Mouse (Mus musculus): Measurements from ENCODE around the gene Rnf220.

Rnf220 gene

GRCm38 (mm10) chr4:117341282-117341681 lies 155.6 kb downstream of the Rnf220 start:
- no peak for DNase-seq (ENCODE audit: low spot score)

GRCm38 (mm10) chr4:117339796-117340195 lies 157.1 kb downstream of the Rnf220 start:
- no peak for DNase-seq (ENCODE audit: low spot score)

- no peak for DNase-seq (ENCODE audit: low spot score)
These were observed 165.9 kb downstream of the Rnf220 start for GRCm38 (mm10) chr4:117330836-117331475.

DNA sequence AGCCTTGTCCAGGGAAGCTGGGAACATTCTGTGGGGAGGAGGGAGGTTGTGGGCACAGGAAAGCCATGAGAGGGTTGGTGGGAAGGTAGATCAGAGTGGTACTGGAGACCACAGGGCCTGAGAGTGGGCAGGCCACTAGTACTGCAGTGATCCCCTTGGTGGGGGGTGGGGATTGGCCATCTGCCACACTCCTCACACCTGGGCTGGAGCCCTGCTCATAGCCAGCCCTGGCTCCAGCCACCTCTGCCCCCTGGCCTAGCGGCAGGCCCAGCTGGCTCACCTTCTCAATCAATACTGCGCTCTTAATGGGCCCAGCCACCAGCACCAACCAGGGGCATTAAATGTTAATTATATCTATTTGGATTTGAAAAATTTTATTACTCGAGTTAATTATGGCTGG lies 166.7 kb downstream of the Rnf220 start:
- DNase-seq (ENCODE audit: low spot score), result no peak

DNA sequence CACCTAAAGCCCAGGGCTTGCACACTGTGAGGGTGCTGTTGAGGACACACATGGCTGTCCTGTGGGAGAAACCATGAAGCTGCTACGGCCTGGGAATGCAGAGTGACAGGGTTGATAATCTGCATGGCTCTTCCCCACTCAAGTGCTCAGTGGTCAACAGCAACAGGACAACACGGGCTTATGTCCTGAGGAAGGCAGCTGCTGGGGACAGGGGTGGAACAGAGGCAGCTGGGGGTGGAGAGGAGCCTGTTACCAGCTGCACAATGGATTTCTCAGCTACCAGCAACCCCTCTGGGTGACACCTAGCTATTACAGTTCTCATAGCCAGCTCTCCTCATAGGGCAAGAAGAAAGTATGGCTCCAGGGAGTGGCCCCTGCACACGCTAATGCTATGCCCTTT lies 169.9 kb downstream of the Rnf220 start:
- no peak for DNase-seq (ENCODE audit: low spot score)

DNA sequence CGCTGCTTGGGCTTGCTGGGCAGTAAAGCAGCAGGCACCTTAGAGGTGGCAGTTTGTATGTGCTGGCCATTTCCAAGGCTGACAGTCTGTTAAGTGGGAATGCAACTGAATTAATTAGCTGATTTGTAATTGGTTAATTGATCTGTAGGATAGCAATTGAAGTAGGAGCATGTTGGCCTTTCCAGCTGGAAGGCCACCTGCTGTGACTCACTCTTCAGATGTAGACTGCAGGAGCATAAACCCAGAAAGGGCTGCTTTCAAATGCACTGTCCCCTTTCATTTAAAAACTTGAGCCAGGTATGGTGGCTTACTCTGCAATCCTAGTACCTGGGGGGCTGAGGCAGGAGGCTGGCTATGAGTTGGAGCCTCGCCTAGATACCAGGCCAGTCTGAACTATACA lies 171.8 kb downstream of the Rnf220 start:
- DNase-seq (ENCODE audit: low spot score), result no peak

- DNase-seq (ENCODE audit: low spot score), result peak; percentile 15
These were observed 173.1 kb downstream of the Rnf220 start for GRCm38 (mm10) chr4:117323515-117324344.

DNA sequence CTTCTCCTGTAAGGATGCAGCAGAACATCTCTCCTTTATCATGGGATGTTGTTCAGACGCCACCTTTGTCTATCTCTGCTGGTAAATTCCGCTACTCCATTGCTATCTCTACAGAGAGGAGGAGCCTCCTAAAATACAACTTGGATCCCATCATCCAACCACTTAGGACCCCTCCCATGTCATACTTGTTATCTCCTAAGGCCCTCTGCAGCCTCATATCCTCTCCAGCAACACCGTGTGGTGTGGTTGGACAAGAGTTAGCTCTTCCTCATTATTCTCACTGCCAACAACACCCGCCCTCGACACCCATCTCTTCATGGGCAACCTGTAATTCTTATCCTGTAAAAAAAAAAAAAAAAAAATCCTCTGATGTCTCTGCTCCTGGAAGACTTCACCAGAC lies 175.8 kb downstream of the Rnf220 start:
- no peak for DNase-seq (ENCODE audit: low spot score)

- no peak for DNase-seq (ENCODE audit: low spot score)
These were observed 178.3 kb downstream of the Rnf220 start for GRCm38 (mm10) chr4:117318508-117318907.

- no peak for DNase-seq (ENCODE audit: low spot score)
These were observed 179.1 kb downstream of the Rnf220 start for GRCm38 (mm10) chr4:117317701-117318190.

DNA sequence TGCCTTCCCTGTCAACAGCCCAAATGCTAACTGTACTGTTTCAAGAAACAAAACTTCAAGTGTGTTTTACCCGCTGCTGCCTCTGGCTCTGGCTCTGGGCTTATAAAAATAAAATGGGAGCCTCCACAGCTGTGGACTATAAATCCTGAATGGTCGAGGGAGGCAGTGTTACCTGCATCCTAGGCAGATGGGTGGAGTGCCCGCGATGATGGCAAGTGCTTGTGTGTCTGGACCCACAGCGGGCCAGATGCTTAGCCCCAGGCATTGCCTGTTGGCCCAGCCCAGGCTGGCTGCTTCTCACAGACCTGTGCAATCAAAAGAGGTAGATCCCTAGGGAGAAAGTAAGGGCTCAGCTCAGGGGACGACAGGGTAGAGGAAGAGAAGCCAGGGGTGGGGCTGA lies 180.1 kb downstream of the Rnf220 start:
- no peak for DNase-seq (ENCODE audit: low spot score)

DNA sequence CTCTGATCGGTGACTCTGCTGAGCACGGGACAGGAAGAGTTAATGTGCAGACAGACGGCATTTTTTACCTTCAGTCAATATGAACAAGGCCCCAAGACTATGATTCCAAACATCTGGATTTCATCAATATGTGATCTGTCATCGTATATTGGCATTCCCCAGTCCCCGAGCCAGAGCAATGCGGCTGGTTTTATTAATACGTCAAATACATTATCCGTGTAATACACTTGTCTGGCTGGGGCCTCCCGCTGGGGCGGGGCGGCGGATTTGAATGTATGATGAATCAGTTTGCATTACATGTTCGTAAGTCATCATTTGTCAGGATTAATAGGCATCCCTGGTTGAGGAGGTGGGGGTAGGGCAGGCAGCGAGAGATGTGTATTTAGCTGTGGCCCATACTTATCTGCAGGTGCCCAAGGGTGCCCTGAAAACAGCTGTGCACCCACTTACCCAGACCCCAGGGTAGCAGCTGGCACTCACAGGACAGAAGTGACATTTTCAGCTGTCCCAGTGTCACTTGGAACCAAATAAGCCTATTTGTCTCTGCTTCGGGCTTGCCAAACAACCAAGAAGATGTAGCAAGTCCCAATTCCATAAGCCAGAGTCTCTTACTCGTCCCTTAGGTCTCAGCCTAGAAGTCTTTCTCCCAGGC lies 181.9 kb downstream of the Rnf220 start:
- DNase-seq (ENCODE audit: low spot score), result no peak

DNA sequence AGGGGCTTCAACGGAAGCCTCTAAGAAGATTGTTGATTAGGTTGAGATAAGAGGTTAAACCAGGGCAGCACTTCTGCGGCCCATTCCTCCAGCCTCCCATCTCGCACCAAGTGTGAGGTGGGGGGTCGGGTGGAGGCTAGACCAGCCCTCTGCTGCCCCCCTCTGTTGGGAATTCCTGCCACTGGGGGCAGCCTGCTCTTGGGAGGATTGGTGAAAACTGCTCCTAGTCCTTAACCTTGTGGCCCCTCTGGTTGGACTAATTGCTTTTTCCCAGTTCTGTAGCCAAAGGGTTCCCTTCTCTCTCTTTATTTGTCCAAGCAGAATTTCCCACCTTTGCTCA lies 183.8 kb downstream of the Rnf220 start:
- no peak for DNase-seq (ENCODE audit: low spot score)

- DNase-seq (ENCODE audit: low spot score), result no peak
These were observed 184.3 kb downstream of the Rnf220 start for GRCm38 (mm10) chr4:117312416-117313084.

DNA sequence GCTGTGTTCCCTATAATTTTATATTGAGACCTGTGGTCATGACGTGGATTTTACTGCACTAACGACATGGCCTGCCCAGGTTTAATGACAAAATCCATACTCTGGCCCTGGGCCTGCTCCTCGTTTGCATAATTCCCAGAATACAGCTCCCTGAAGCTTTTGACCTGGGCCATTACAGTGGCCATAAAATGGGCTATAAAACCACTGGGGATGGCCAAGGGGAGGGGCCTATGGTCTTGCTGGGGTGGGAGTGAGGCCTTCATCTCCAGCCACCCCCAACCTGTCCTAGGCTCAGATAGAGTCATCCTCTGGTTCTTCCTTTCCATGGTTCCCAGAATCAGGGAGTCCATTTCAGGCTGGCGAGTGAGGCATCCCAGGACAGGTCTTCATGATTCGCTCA lies 185.0 kb downstream of the Rnf220 start:
- DNase-seq (ENCODE audit: low spot score), result no peak

DNA sequence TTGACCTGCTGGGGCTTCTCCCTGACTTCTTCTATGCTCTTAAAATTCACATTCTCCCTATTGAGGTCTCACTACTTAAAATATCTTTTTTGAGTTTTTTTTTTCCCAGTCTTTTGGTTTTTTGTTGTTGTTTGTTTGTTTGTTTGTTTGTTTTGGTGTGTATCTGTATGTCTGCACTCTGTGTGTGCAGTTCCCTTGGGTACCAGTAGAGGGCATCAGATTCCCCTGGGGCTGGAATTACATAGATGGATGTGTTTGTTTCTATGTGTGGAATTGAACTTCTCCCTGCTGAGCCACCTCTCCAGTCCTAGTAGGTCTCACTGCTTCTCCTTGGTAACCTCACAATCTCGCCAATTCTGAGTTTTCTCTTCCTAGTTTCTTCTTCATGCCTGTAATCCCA lies 187.4 kb downstream of the Rnf220 start:
- DNase-seq (ENCODE audit: low spot score), result no peak

GRCm38 (mm10) chr4:117307270-117307669 lies 189.6 kb downstream of the Rnf220 start:
- no peak for DNase-seq (ENCODE audit: low spot score)

- no peak for DNase-seq (ENCODE audit: low spot score)
These were observed 191.4 kb downstream of the Rnf220 start for GRCm38 (mm10) chr4:117305461-117305860.

GRCm38 (mm10) chr4:117304239-117305025 lies 192.4 kb downstream of the Rnf220 start:
- DNase-seq (ENCODE audit: low spot score), result no peak

- no peak for DNase-seq (ENCODE audit: low spot score)
These were observed 193.1 kb downstream of the Rnf220 start for GRCm38 (mm10) chr4:117303581-117304238.

All from T-cell, adult 2 months (primary cell).